Mouse (Mus musculus): ENCODE data around the gene Trap1. TPM values are rescaled to one million over a fixed set of nuclear protein-coding genes. Genes with fewer than 3 reads are reported as not detected.
"Not testable (repeated sequence)": the region's sequence is repeated elsewhere in the genome, so short reads cannot be mapped to it uniquely, and the experiment has no call there.

Trap1 gene
- polyA plus RNA-seq, 1 experiment from 2014 or later, result 100.0 TPM

DNA sequence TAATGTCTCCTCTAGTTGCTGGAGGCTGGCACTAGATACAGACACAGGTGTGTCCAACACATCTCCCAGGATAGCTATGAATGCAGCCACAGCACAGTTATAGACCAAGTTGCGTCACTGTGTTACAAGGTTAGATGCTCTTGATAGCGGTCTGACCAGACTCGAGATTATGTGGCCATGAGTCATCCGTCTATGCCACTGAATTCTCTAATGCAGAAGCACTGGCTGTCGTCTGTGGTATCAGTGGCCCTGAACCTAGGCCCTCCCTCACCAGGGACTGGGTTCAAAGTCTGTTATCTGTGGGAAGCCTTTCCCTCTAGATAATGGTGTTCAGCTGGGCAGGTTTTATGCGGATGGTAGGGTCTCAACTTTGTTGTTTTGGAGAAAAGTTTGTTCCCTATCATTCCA is 45.3 kb downstream of the Trap1 start:
- Histone ChIP-seq H3K36me3 (replicated peaks) (peaks cover 15% of the 10 kb centered on the region), H3K27ac (no peak overlapping the region), H3K4me1 (0 out of 2 replicates have a peak, but pooled peaks cover 3% of the 10 kb centered on the region), H3K9me3 (peaks cover 3% of the 10 kb centered on the region; the same call in 1 of the 2 replicates), H3K4me3 (no peak overlapping the region), H3K27me3 (ENCODE audit: poor library complexity, severe bottlenecking) (no peaks in the 10 kb centered on the region)
- no peak for DNase-seq (ENCODE audit: extremely low spot score, low spot score)
- 95% methylated on average over 6 of the region's 6 CpGs for WGBS

DNA sequence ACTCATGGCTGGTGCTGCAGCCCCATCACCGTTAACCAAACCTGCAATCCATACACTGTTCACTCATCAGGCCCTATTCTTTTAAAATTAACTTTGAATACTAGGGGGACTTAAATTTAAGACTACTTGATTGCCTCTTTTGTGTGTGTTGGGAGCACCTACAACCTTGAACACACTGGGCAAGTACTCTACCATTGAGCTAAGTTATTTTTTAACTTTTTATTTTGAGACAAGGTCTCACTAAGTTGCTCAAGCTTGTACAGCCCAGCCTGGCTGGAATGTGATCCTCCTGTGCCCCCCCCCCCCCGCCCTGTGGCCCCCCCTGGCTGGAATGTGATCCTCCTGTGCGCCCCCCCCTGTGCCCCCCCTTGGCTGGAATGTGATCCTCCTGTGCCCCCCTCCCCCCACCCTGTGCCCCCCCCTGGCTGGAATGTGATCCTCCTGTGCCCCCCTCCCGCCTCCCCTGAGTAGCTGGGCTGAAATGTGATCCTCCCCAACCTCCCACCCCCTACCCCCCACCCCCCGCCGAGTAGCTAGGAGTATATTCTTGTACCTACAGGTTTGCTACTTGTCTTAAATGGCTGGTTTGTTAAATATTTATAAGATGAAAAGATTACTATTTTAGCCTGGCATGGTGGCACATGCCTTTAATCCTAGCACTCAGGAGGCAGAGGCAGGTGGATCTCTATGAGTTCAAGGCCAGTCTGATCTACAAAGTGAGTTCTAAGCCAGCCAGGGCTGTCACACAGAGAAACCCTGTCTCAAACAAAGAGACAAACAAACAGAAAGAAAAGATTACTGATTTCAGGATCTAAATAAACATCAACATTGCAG is 46.0 kb downstream of the Trap1 start:
- WGBS, result 70% methylated on average over 4 of the region's 6 CpGs
- Histone ChIP-seq H3K9me3 (peaks cover 3% of the 10 kb centered on the region; the same call in 1 of the 2 replicates), H3K27me3 (ENCODE audit: poor library complexity, severe bottlenecking) (no peaks in the 10 kb centered on the region), H3K4me3 (no peak overlapping the region), H3K4me1 (0 out of 2 replicates have a peak, but pooled peaks cover 3% of the 10 kb centered on the region), H3K36me3 (replicated peaks) (peaks cover 9% of the 10 kb centered on the region), H3K27ac (no peak overlapping the region)
- DNase-seq (ENCODE audit: extremely low spot score, low spot score), result no peak

GRCm38 (mm10) chr16:4030501-4030900 is 47.1 kb downstream of the Trap1 start:
- peaks cover 3% of the 10 kb centered on the region; the same call in 1 of the 2 replicates for H3K9me3 ChIP-seq
- H3K36me3 ChIP-seq (replicated peaks), result 0 out of 2 replicates have a peak, but pooled peaks cover 3% of the 10 kb centered on the region
- no peaks in the 10 kb centered on the region for H3K27me3 ChIP-seq (ENCODE audit: poor library complexity, severe bottlenecking)
- no peak overlapping the region for H3K4me3 ChIP-seq
- 94% methylated on average over 10 of the region's 10 CpGs for WGBS
- 0 out of 2 replicates have a peak, but pooled peaks cover 3% of the 10 kb centered on the region for H3K4me1 ChIP-seq
- no peak for DNase-seq (ENCODE audit: extremely low spot score, low spot score)
- H3K27ac ChIP-seq, result no peak overlapping the region

GRCm38 (mm10) chr16:4029371-4029841 is 48.2 kb downstream of the Trap1 start:
- 88% methylated on average over 5 of the region's 5 CpGs for WGBS
- Histone ChIP-seq H3K27me3 (ENCODE audit: poor library complexity, severe bottlenecking) (no peaks in the 10 kb centered on the region), H3K27ac (no peak overlapping the region), H3K4me3 (no peak overlapping the region), H3K36me3 (replicated peaks) (no peaks in the 10 kb centered on the region), H3K9me3 (peaks cover 3% of the 10 kb centered on the region; the same call in 1 of the 2 replicates), H3K4me1 (0 out of 2 replicates have a peak, but pooled peaks cover 3% of the 10 kb centered on the region)
- DNase-seq (ENCODE audit: extremely low spot score, low spot score), result no peak

DNA sequence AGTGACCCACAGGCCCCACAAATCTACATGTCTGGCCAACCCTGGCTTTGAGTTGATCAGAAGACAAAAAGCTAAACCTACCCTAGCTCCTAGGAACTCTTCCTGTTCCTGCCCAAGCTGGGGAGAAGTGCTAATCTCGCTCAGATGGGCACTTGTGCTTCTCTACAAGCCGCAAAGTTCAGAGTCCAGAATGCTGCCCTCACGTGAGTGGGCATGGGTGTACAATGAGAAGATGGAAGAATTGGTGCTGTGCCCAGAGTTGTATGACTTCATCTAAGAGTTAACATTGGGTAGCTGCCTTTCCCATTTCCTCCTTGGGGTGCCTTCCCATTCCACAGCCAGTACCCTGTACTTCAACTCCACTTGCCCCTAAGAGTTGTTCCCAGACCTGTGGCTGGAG is 50.4 kb downstream of the Trap1 start:
- H3K4me3 ChIP-seq, result no peak overlapping the region
- H3K27me3 ChIP-seq (ENCODE audit: poor library complexity, severe bottlenecking), result no peaks in the 10 kb centered on the region
- H3K36me3 ChIP-seq (replicated peaks), result no peaks in the 10 kb centered on the region
- no peak for DNase-seq (ENCODE audit: extremely low spot score, low spot score)
- 82% methylated on average over 3 of the region's 3 CpGs for WGBS
- H3K9me3 ChIP-seq, result peaks cover 3% of the 10 kb centered on the region; the same call in 1 of the 2 replicates
- H3K4me1 ChIP-seq, result 0 out of 2 replicates have a peak, but pooled peaks cover 3% of the 10 kb centered on the region
- H3K27ac ChIP-seq, result no peak overlapping the region

DNA sequence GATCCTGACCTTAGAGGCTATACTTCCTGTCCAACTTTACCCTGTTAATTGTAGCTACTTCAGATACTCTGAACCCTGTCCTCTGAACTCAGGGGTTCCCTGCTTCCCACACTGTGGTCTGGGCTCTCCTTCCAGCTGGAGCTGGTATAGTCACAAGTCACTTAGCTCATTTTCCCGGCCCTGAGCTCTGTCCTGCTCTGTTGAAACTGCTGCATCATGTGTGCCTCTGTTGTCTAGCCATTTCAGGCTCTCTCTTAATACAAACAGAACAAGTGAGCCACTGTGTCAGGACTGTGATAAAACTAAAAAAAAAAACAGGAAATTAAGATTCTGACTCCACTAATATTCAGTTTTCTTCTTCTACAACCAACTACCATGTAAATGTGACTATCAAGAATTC is 51.0 kb downstream of the Trap1 start:
- Histone ChIP-seq H3K4me3 (no peak overlapping the region), H3K36me3 (replicated peaks) (no peaks in the 10 kb centered on the region), H3K9me3 (peaks cover 3% of the 10 kb centered on the region; the same call in 1 of the 2 replicates), H3K27ac (no peak overlapping the region), H3K27me3 (ENCODE audit: poor library complexity, severe bottlenecking) (no peaks in the 10 kb centered on the region), H3K4me1 (0 out of 2 replicates have a peak, but pooled peaks cover 3% of the 10 kb centered on the region)
- 76% methylated on average over 1 of the region's 1 CpGs for WGBS
- DNase-seq (ENCODE audit: extremely low spot score, low spot score), result no peak

GRCm38 (mm10) chr16:4022719-4023118 is 54.9 kb downstream of the Trap1 start:
- Histone ChIP-seq H3K4me3 (no peak overlapping the region), H3K27me3 (ENCODE audit: poor library complexity, severe bottlenecking) (no peaks in the 10 kb centered on the region), H3K9me3 (no peaks in the 10 kb centered on the region; the same call in 1 of the 2 replicates), H3K27ac (no peak overlapping the region), H3K36me3 (replicated peaks) (no peaks in the 10 kb centered on the region), H3K4me1 (no peaks in the 10 kb centered on the region)
- DNase-seq (ENCODE audit: extremely low spot score, low spot score), result no peak
- WGBS, result 74% methylated on average over 4 of the region's 4 CpGs

DNA sequence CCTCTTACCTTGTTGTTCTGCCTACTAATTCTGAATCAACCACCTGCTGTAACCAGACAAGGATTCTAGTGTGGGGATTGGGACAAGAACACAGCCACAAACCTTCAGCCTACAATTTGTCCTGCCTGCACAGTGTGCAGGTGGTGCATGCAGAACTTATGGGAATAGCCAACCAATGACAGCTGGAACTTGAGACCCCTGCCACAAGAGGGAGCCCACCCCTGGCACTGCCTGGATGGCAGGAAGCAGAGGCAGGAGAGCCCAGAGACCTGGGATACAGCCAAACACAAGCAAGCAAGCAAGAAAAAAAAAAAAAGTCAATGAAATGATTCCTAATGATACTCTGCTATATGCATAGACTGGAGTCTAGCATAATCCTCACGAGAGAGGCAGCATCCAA is 56.4 kb downstream of the Trap1 start:
- no peak overlapping the region for H3K27ac ChIP-seq
- H3K4me3 ChIP-seq, result no peak overlapping the region
- DNase-seq (ENCODE audit: extremely low spot score, low spot score), result no peak
- WGBS, result 90% methylated on average over 1 of the region's 1 CpGs
- H3K27me3 ChIP-seq (ENCODE audit: poor library complexity, severe bottlenecking), result no peaks in the 10 kb centered on the region
- H3K9me3 ChIP-seq, result no peaks in the 10 kb centered on the region; the same call in 1 of the 2 replicates
- H3K36me3 ChIP-seq (replicated peaks), result no peaks in the 10 kb centered on the region
- H3K4me1 ChIP-seq, result no peaks in the 10 kb centered on the region

- H3K9me3 ChIP-seq; H3K4me3 ChIP-seq; H3K27me3 ChIP-seq (ENCODE audit: poor library complexity, severe bottlenecking); H3K4me1 ChIP-seq; DNase-seq (ENCODE audit: extremely low spot score, low spot score); H3K36me3 ChIP-seq (replicated peaks); H3K27ac ChIP-seq: not testable (repeated sequence)
- WGBS, result 71% methylated on average over 6 of the region's 6 CpGs
These were observed 60.2 kb downstream of the Trap1 start for GRCm38 (mm10) chr16:4017466-4017865.

DNA sequence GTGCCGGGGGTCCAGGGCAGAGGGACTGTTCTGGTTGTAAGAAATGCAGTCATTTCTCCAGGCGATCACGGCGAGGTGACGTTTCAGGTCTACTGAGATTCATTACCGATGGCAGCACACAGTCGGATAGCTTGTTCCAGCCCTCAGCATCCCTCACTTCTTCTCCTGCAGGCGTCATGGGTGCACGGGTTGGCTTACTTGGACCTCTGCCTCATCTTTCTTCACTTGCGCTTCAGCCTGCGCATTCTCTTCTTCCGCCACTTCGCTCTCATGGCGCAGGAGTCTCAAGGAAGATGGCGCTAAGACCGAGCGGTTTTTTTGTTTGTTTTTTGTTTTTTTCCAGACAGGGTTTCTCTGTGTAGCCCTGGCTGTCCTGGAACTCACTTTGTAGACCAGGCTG is 60.8 kb downstream of the Trap1 start:
- H3K4me1 ChIP-seq; H3K27me3 ChIP-seq (ENCODE audit: poor library complexity, severe bottlenecking); H3K4me3 ChIP-seq; DNase-seq (ENCODE audit: extremely low spot score, low spot score); H3K9me3 ChIP-seq; H3K36me3 ChIP-seq (replicated peaks); H3K27ac ChIP-seq: not testable (repeated sequence)
- 83% methylated on average over 17 of the region's 17 CpGs for WGBS

DNA sequence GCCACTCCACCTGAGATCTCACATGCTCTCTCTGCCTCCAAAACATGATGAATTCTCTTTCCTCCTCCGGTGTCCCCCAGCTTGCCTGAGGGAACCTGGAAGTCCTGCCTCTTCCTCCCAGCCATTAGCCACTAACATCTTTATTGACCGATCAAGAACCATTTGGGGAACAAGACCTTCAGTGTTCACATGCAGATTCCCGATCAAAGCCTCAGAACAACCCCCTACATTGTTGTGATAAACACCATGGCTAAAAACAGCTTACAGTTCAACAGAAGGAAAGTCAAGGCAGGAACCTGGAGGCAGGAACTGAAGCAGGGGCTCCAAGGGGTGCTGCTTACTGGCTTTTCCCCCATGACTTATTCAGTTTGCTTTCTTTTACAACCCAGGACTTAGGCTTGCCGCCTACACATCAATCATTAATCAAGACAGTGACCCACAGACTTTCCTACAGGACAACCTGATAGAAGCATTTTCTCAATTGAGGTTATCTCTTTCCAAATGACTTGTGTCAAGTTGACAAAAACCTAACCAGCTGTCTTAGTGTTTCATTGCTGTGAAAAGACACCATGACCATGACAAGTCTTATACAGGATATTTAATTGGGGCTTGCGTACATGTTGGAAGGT is 63.5 kb downstream of the Trap1 start:
- Histone ChIP-seq H3K4me1 (no peaks in the 10 kb centered on the region), H3K4me3 (no peak overlapping the region), H3K27ac (no peak overlapping the region), H3K36me3 (replicated peaks) (no peaks in the 10 kb centered on the region), H3K9me3 (peaks cover 8% of the 10 kb centered on the region), H3K27me3 (ENCODE audit: poor library complexity, severe bottlenecking) (no peaks in the 10 kb centered on the region)
- no peak for DNase-seq (ENCODE audit: extremely low spot score, low spot score)
- 85% methylated on average over 5 of the region's 5 CpGs for WGBS

GRCm38 (mm10) chr16:4012882-4013570 is 64.6 kb downstream of the Trap1 start:
- Histone ChIP-seq H3K4me3 (no peak overlapping the region), H3K27ac (no peak overlapping the region), H3K9me3 (peaks cover 9% of the 10 kb centered on the region), H3K27me3 (ENCODE audit: poor library complexity, severe bottlenecking) (no peaks in the 10 kb centered on the region), H3K36me3 (replicated peaks) (no peaks in the 10 kb centered on the region), H3K4me1 (no peaks in the 10 kb centered on the region)
- 77% methylated on average over 4 of the region's 4 CpGs for WGBS
- DNase-seq (ENCODE audit: extremely low spot score, low spot score), result no peak
